In the genomic region with DNA sequence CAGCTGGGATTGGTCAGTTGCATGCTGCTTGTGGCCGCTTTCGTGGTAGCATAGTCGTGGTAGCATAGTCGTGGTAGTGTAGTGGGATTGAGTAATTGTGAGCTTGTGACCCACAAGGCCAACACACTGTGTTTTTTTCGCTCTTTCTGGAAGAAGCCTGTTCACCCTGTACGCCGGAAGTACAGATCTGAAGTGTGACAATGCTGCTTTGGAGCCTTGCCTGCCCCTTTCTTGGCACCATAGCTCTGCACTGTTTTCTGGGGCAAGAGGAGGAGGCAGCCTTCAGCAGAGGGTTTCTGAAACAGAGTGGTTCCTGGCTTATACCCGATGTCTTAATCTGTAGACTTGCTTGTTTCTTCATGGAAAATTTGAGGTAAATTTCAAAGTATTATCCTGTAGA, we compare ENCODE assay signal across 8 mouse cellular contexts. TPM values are rescaled to one million over a fixed set of nuclear protein-coding genes. Genes with fewer than 3 reads are reported as not detected.
DNase-seq lines count a peak whose midpoint lies in the region; ATAC-seq and TF ChIP-seq lines count a peak whose summit lies in the region.

No protein-coding gene starts in this region.

- peaks cover 36% of the 10 kb centered on the region for H3K4me1 ChIP-seq in heart, adult 2 months (ENCODE audit: control insufficient read depth, insufficient read depth, low read length)
- peaks cover 45% of the 10 kb centered on the region for H3K4me1 ChIP-seq in heart, embryonic 11.5 days (ENCODE audit: control insufficient read depth, insufficient read depth, low read length)
- peaks cover 38% of the 10 kb centered on the region for H3K4me1 ChIP-seq in cerebellum, adult 2 months (ENCODE audit: control insufficient read depth, insufficient read depth, low read length)
- H3K4me1 ChIP-seq in midbrain, embryonic 10.5 days = peaks cover 2% of the 10 kb centered on the region; the same call in 1 of the 2 replicates
- H3K4me1 ChIP-seq in stomach, postnatal 0 days (replicated peaks; ENCODE audit: control insufficient read depth, insufficient read depth) = peaks cover 21% of the 10 kb centered on the region

- TF ChIP-seq CTCF in heart, adult 2 months (IDR thresholded peaks at IDR 0.05) = no peak
- no peak for TF ChIP-seq CTCF in cerebellum, adult 2 months (IDR thresholded peaks at IDR 0.05; ENCODE audit: borderline replicate concordance, insufficient read depth, low read depth, low read length)
- TF ChIP-seq CTCF in stomach, postnatal 0 days (IDR thresholded peaks at IDR 0.05; ENCODE audit: low read depth) = no peak

- ATAC-seq in heart, embryonic 11.5 days (replicated peaks; ENCODE audit: insufficient number of reproducible peaks, low FRiP score, low TSS enrichment) = no peak
- no peak for ATAC-seq in stomach, postnatal 0 days (ENCODE audit: low FRiP score, low TSS enrichment)

- H3K27me3 ChIP-seq in heart, adult 2 months (ENCODE audit: control insufficient read depth, insufficient read depth, low read length) = no peaks in the 10 kb centered on the region
- H3K27me3 ChIP-seq in heart, embryonic 11.5 days (ENCODE audit: control insufficient read depth, insufficient read depth, low read length) = no peaks in the 10 kb centered on the region
- no peaks in the 10 kb centered on the region for H3K27me3 ChIP-seq in cerebellum, adult 2 months (ENCODE audit: control insufficient read depth, insufficient read depth, low read length)
- H3K27me3 ChIP-seq in midbrain, embryonic 10.5 days (ENCODE audit: low read depth, poor library complexity, severe bottlenecking) = no peaks in the 10 kb centered on the region
- H3K27me3 ChIP-seq in stomach, postnatal 0 days (ENCODE audit: control insufficient read depth, insufficient read depth, low read length) = no peaks in the 10 kb centered on the region

- 0 out of 2 replicates have a peak overlapping the region, but pooled peaks have one; percentile 12 for H3K27ac ChIP-seq in heart, adult 2 months
- no peak overlapping the region for H3K27ac ChIP-seq in heart, embryonic 11.5 days (ENCODE audit: low read depth, low read length)
- peak overlapping the region; percentile 35; the same call in 1 of the 2 replicates for H3K27ac ChIP-seq in cerebellum, adult 2 months (ENCODE audit: insufficient read depth, low read length)
- H3K27ac ChIP-seq in midbrain, embryonic 10.5 days (replicated peaks) = no peak overlapping the region
- H3K27ac ChIP-seq in stomach, postnatal 0 days (replicated peaks) = no peak overlapping the region

- TF ChIP-seq POLR2A in heart, adult 2 months (IDR thresholded peaks at IDR 0.05; ENCODE audit: insufficient read depth, low read depth, low read length) = no peak
- TF ChIP-seq POLR2A in cerebellum, adult 2 months (IDR thresholded peaks at IDR 0.05; ENCODE audit: borderline replicate concordance, insufficient read depth, low read length) = no peak

- H3K36me3 ChIP-seq in heart, adult 2 months (ENCODE audit: control insufficient read depth, insufficient read depth, low read length) = peaks cover 6% of the 10 kb centered on the region
- no peaks in the 10 kb centered on the region for H3K36me3 ChIP-seq in heart, embryonic 11.5 days (ENCODE audit: control insufficient read depth, insufficient read depth, low read length)
- no peaks in the 10 kb centered on the region for H3K36me3 ChIP-seq in midbrain, embryonic 10.5 days
- no peaks in the 10 kb centered on the region for H3K36me3 ChIP-seq in stomach, postnatal 0 days (ENCODE audit: control insufficient read depth, insufficient read depth, low read length)

- H3K9ac ChIP-seq in heart, adult 2 months (ENCODE audit: low read depth, low read length) = no peak overlapping the region
- no peak overlapping the region for H3K9ac ChIP-seq in heart, embryonic 11.5 days (ENCODE audit: low read depth, low read length)
- no peak overlapping the region for H3K9ac ChIP-seq in stomach, postnatal 0 days (ENCODE audit: low read length)

- WGBS in heart, adult 2 months = 36% methylated on average over 8 of the region's 8 CpGs
- WGBS in heart, embryonic 11.5 days (ENCODE audit: insufficient replicate concordance) = 83% methylated on average over 8 of the region's 8 CpGs
- WGBS in cerebellum, adult 2 months = 11% methylated on average over 8 of the region's 8 CpGs
- 93% methylated on average over 8 of the region's 8 CpGs for WGBS in midbrain, embryonic 10.5 days
- 75% methylated on average over 8 of the region's 8 CpGs for WGBS in stomach, postnatal 0 days

- no peak overlapping the region for H3K4me3 ChIP-seq in heart, adult 2 months
- no peak overlapping the region for H3K4me3 ChIP-seq in heart, embryonic 11.5 days (ENCODE audit: low read depth, low read length)
- H3K4me3 ChIP-seq in cerebellum, adult 2 months (replicated peaks; ENCODE audit: insufficient read depth, low read depth, low read length) = no peak overlapping the region
- no peak overlapping the region for H3K4me3 ChIP-seq in midbrain, embryonic 10.5 days
- H3K4me3 ChIP-seq in stomach, postnatal 0 days (ENCODE audit: low read depth, low read length) = no peak overlapping the region

- H3K79me2 ChIP-seq in heart, adult 2 months (replicated peaks; ENCODE audit: control insufficient read depth, insufficient read depth, low read length) = peaks cover 8% of the 10 kb centered on the region

- intact Hi-C loops in heart, adult 2 months (cut with DNase I) = loop anchor here (5.0 kb wide), 1 partner anchor 65 kb away; no protein-coding TSS in a partner anchor

- no peak for TF ChIP-seq EP300 in heart, adult 2 months (IDR thresholded peaks at IDR 0.05; ENCODE audit: insufficient read depth, low read depth, low read length)
- TF ChIP-seq EP300 in stomach, postnatal 0 days (optimal IDR thresholded peaks at IDR 0.05) = no peak

- H3K9me3 ChIP-seq in heart, embryonic 11.5 days (replicated peaks; ENCODE audit: control insufficient read depth, low read length) = no peaks in the 10 kb centered on the region
- no peaks in the 10 kb centered on the region for H3K9me3 ChIP-seq in midbrain, embryonic 10.5 days (replicated peaks)
- no peaks in the 10 kb centered on the region for H3K9me3 ChIP-seq in stomach, postnatal 0 days (ENCODE audit: control insufficient read depth, low read length)

- DNase-seq in heart, adult 2 months = peak in 1 of 2 experiments; percentile 54
- DNase-seq in CD4-positive, CD25-positive, alpha-beta regulatory T cell, adult 2 months (ENCODE audit: low read depth, low spot score) = peak; percentile 68
- peak; percentile 67 to 78 for DNase-seq in cerebellum, adult 2 months
- DNase-seq in lung, postnatal 25 days (ENCODE audit: low spot score) = peak; percentile 56
- DNase-seq in midbrain, embryonic 10.5 days (ENCODE audit: low spot score) = no peak
- DNase-seq in stomach, postnatal 0 days (ENCODE audit: low spot score) = no peak
- no peak for DNase-seq in frontal cortex, postnatal 25 days (ENCODE audit: low spot score in 2 of 2)

- no peak overlapping the region for H3K4me2 ChIP-seq in heart, embryonic 11.5 days
- H3K4me2 ChIP-seq in stomach, postnatal 0 days (replicated peaks; ENCODE audit: low read depth) = no peak overlapping the region

RNA-seq across cellular contexts. Expression of a gene that starts 23.3 kb away (rescaled TPM):
- total RNA-seq in heart, adult 2 months (2021) = 10 to 100 TPM; 11.9 to 15.3 TPM
- polyA plus RNA-seq in heart, adult 2 months (2012; rRNA removed) = 11.7 and 12.9 TPM in 2 replicates
- 24.6 and 26.7 TPM in 2 replicates for polyA plus RNA-seq in heart, embryonic 11.5 days (2014; fragmentation: Nextera tagmentation; extraction: Ambion mirVana)
- polyA plus RNA-seq in cerebellum, adult 2 months (2012; rRNA removed) = 21.0 and 23.1 TPM in 2 replicates
- 35.0 and 36.8 TPM in 2 replicates for polyA plus RNA-seq in midbrain, embryonic 10.5 days (2016; fragmentation: Nextera tagmentation; extraction: Ambion mirVana)
- 41.4 and 41.7 TPM in 2 replicates for polyA plus RNA-seq in stomach, postnatal 0 days (2015; fragmentation: Nextera tagmentation; extraction: Ambion mirVana)

Comparison
In these comparisons a context has a peak if more than half of its experiments do, and no peak if none do; other contexts are left out.
1. H3K27ac ChIP-seq: peak in heart, adult 2 months (single experiment) and cerebellum, adult 2 months (single experiment); none in heart, embryonic 11.5 days (single experiment), midbrain, embryonic 10.5 days (single experiment) and stomach, postnatal 0 days (single experiment).
2. DNase-seq: peak in CD4-positive, CD25-positive, alpha-beta regulatory T cell, adult 2 months (single experiment), cerebellum, adult 2 months (2 of 2) and lung, postnatal 25 days (single experiment); none in midbrain, embryonic 10.5 days (single experiment), stomach, postnatal 0 days (single experiment) and frontal cortex, postnatal 25 days (0 of 2).